Mouse (Mus musculus): ENCODE measurements around the gene Slc35a2. TPM values are rescaled to one million over a fixed set of nuclear protein-coding genes. Genes with fewer than 3 reads are reported as not detected.
"Not testable (repeated sequence)": the region's sequence is repeated elsewhere in the genome, so short reads cannot be mapped to it uniquely, and the experiment has no call there.

Gene Slc35a2
- polyA plus RNA-seq, 1 experiment from 2014 or later: 46.0 TPM

- H3K4me2 ChIP-seq (ENCODE audit: low read length): peak overlapping the region; percentile 54
- H3K4me3 ChIP-seq (replicated peaks; ENCODE audit: low read length): peak overlapping the region; percentile 59
- peaks cover 12% of the 10 kb centered on the region for H3K4me1 ChIP-seq (replicated peaks; ENCODE audit: control insufficient read depth, insufficient read depth, low read length)
- H3K36me3 ChIP-seq (ENCODE audit: control insufficient read depth, insufficient read depth): peaks cover 8% of the 10 kb centered on the region; the same call in 1 of the 2 replicates
- H3K27me3 ChIP-seq (replicated peaks; ENCODE audit: control insufficient read depth, insufficient read depth, low read length): no peaks in the 10 kb centered on the region
- WGBS: 28% methylated on average over 12 of the region's 13 CpGs
- no peaks in the 10 kb centered on the region for H3K9me3 ChIP-seq (ENCODE audit: control insufficient read depth, low read length)
- no peak overlapping the region for H3K27ac ChIP-seq (ENCODE audit: low read length)
- no peak for ATAC-seq
- peak overlapping the region; percentile 57 for H3K9ac ChIP-seq (replicated peaks; ENCODE audit: low read depth, low read length)
These were observed 14.4 kb downstream of the Slc35a2 start for GRCm38 (mm10) chrX:7898211-7898610.

- Histone ChIP-seq H3K9ac (replicated peaks; ENCODE audit: low read depth, low read length) (peak within 1 kb of the TSS; percentile 66), H3K9me3 (ENCODE audit: control insufficient read depth, low read length) (no peaks in the 10 kb centered on the region), H3K4me2 (ENCODE audit: low read length) (peak within 1 kb of the TSS; percentile 58), H3K4me3 (replicated peaks; ENCODE audit: low read length) (peak within 1 kb of the TSS; percentile 59), H3K27ac (ENCODE audit: low read length) (peak within 1 kb of the TSS; percentile 80), H3K36me3 (ENCODE audit: control insufficient read depth, insufficient read depth) (peaks cover 8% of the 10 kb centered on the region; the same call in 1 of the 2 replicates), H3K4me1 (replicated peaks; ENCODE audit: control insufficient read depth, insufficient read depth, low read length) (peaks cover 12% of the 10 kb centered on the region), H3K27me3 (replicated peaks; ENCODE audit: control insufficient read depth, insufficient read depth, low read length) (no peaks in the 10 kb centered on the region)
- WGBS: 20% methylated on average over 62 of the region's 62 CpGs
- ATAC-seq: peak; percentile 99
These were observed 15.3 kb downstream of the Slc35a2 start, which contains the start of the genes Pqbp1 and Timm17b for GRCm38 (mm10) chrX:7898880-7899874. TSS of gene Pqbp1 (minus strand) at chrX:7899269. TSS of gene Timm17b (plus strand) at chrX:7899357.

DNA sequence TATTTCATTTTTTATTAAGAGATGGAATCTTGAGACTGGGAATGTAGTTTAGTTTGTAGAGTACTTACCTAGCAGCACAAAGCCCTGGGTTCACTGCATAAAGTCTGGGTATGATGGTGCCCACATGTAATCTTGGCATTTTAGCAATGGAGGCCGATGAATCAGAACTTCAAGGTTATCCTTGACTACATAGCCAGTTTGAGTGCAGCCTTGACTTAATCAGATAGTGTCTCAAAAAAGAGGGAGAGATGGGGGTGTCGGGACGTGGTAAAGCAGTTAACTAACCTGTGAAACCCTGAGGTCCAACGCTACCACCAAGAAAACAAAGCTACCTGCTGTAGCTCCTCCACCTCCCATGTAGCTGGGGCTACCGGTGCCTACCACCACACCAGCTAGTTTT is 20.6 kb downstream of the Slc35a2 start:
- H3K36me3 ChIP-seq (ENCODE audit: control insufficient read depth, insufficient read depth): no peaks in the 10 kb centered on the region
- no peak overlapping the region for H3K9ac ChIP-seq (replicated peaks; ENCODE audit: low read depth, low read length)
- no peaks in the 10 kb centered on the region for H3K9me3 ChIP-seq (ENCODE audit: control insufficient read depth, low read length)
- H3K4me1 ChIP-seq (replicated peaks; ENCODE audit: control insufficient read depth, insufficient read depth, low read length): 0 out of 2 replicates have a peak, but pooled peaks cover 3% of the 10 kb centered on the region
- H3K27ac ChIP-seq (ENCODE audit: low read length): no peak overlapping the region
- H3K4me2 ChIP-seq (ENCODE audit: low read length): no peak overlapping the region
- WGBS: 93% methylated on average over 5 of the region's 5 CpGs
- no peak overlapping the region for H3K4me3 ChIP-seq (replicated peaks; ENCODE audit: low read length)
- H3K27me3 ChIP-seq (replicated peaks; ENCODE audit: control insufficient read depth, insufficient read depth, low read length): no peaks in the 10 kb centered on the region
- ATAC-seq: no peak

DNA sequence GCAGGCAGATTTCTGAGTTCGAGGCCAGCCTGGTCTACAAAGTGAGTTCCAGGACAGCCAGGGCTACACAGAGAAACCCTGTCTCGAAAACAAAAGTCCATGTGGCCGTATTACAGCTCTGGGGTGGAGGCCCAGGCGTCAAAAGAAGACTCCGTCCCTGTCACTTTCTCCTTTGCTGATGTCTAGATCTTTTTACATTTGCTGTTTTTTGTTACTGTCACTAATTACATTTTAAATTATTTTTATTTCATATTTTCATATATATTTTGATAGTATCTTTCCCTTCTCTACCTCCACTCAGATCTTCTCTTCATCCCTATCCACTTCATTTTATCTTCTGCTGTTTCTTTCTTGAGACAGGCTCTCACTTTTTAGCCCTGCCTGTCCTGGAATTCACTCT is 23.9 kb downstream of the Slc35a2 start, which contains the start of gene Gm10491:
TSS of gene Gm10491 (minus strand) at position 101 of the 400 bp plus-strand sequence.
- no peak within 1 kb of the TSS for H3K4me3 ChIP-seq (replicated peaks; ENCODE audit: low read length)
- 90% methylated on average over 4 of the region's 5 CpGs for WGBS
- no peak for ATAC-seq
- H3K4me1 ChIP-seq (replicated peaks; ENCODE audit: control insufficient read depth, insufficient read depth, low read length): no peaks in the 10 kb centered on the region
- H3K27me3 ChIP-seq (replicated peaks; ENCODE audit: control insufficient read depth, insufficient read depth, low read length): no peaks in the 10 kb centered on the region
- H3K4me2 ChIP-seq (ENCODE audit: low read length): no peak within 1 kb of the TSS
- no peaks in the 10 kb centered on the region for H3K36me3 ChIP-seq (ENCODE audit: control insufficient read depth, insufficient read depth)
- no peaks in the 10 kb centered on the region for H3K9me3 ChIP-seq (ENCODE audit: control insufficient read depth, low read length)
- H3K9ac ChIP-seq (replicated peaks; ENCODE audit: low read depth, low read length): no peak within 1 kb of the TSS
- no peak within 1 kb of the TSS for H3K27ac ChIP-seq (ENCODE audit: low read length)

DNA sequence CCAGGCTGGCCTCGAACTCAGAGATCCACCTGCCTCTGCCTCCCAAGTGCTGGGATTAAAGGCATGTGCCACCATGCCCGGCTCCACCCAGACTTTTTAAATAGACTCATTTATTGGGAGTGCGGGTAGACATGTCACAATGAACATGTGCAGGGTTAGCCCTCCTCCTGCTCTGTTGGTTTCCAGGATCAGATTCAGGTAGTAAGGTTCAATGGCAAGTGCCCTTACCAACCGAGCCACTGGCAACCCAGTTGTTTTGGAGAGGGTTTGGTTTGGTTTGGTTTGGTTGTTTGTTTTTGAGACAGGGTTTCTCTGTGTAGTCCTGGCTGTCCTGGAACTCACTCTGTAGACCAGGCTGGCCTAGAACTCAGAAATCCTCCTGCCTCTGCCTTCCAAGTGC is 25.4 kb downstream of the Slc35a2 start, which contains the start of gene Gm10490:
TSS of gene Gm10490 (plus strand) at position 301 of the 400 bp plus-strand sequence.
- not testable (repeated sequence) for H3K9ac ChIP-seq (replicated peaks; ENCODE audit: low read depth, low read length); H3K4me2 ChIP-seq (ENCODE audit: low read length); H3K4me1 ChIP-seq (replicated peaks; ENCODE audit: control insufficient read depth, insufficient read depth, low read length); H3K4me3 ChIP-seq (replicated peaks; ENCODE audit: low read length); H3K36me3 ChIP-seq (ENCODE audit: control insufficient read depth, insufficient read depth); H3K27ac ChIP-seq (ENCODE audit: low read length); H3K9me3 ChIP-seq (ENCODE audit: control insufficient read depth, low read length); H3K27me3 ChIP-seq (replicated peaks; ENCODE audit: control insufficient read depth, insufficient read depth, low read length); ATAC-seq
- 92% methylated on average over 4 of the region's 4 CpGs for WGBS

DNA sequence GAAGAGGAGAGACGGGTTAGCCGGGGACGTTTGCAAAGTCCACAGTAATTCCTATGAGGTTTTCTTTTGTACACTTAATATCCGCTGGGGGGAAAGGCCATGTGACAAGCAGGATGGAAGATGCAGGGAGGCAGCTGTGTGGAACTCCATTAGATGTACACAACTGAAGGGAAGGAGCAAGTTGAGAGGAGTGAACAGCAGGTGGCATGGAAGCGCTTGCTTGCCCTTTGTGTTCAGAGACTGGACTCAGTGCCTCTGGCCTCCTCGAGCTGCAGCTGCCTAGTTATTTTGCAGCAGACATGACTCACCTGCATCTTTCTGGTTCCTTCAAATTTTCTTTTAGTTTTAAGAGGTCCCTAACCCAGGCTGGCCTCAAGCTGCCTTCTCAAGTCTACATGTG is 26.6 kb downstream of the Slc35a2 start:
- no peak overlapping the region for H3K27ac ChIP-seq (ENCODE audit: low read length)
- no peaks in the 10 kb centered on the region for H3K27me3 ChIP-seq (replicated peaks; ENCODE audit: control insufficient read depth, insufficient read depth, low read length)
- no peaks in the 10 kb centered on the region for H3K9me3 ChIP-seq (ENCODE audit: control insufficient read depth, low read length)
- H3K36me3 ChIP-seq (ENCODE audit: control insufficient read depth, insufficient read depth): no peaks in the 10 kb centered on the region
- H3K4me2 ChIP-seq (ENCODE audit: low read length): no peak overlapping the region
- no peak overlapping the region for H3K9ac ChIP-seq (replicated peaks; ENCODE audit: low read depth, low read length)
- no peak overlapping the region for H3K4me3 ChIP-seq (replicated peaks; ENCODE audit: low read length)
- WGBS: 46% methylated on average over 6 of the region's 6 CpGs
- H3K4me1 ChIP-seq (replicated peaks; ENCODE audit: control insufficient read depth, insufficient read depth, low read length): no peaks in the 10 kb centered on the region
- ATAC-seq: no peak

GRCm38 (mm10) chrX:7915669-7916068 is 31.8 kb downstream of the Slc35a2 start:
- WGBS: 26% methylated on average over 3 of the region's 3 CpGs
- H3K27ac ChIP-seq (ENCODE audit: low read length); H3K4me1 ChIP-seq (replicated peaks; ENCODE audit: control insufficient read depth, insufficient read depth, low read length); H3K27me3 ChIP-seq (replicated peaks; ENCODE audit: control insufficient read depth, insufficient read depth, low read length); H3K4me3 ChIP-seq (replicated peaks; ENCODE audit: low read length); H3K9me3 ChIP-seq (ENCODE audit: control insufficient read depth, low read length); ATAC-seq; H3K9ac ChIP-seq (replicated peaks; ENCODE audit: low read depth, low read length); H3K36me3 ChIP-seq (ENCODE audit: control insufficient read depth, insufficient read depth); H3K4me2 ChIP-seq (ENCODE audit: low read length): not testable (repeated sequence)

DNA sequence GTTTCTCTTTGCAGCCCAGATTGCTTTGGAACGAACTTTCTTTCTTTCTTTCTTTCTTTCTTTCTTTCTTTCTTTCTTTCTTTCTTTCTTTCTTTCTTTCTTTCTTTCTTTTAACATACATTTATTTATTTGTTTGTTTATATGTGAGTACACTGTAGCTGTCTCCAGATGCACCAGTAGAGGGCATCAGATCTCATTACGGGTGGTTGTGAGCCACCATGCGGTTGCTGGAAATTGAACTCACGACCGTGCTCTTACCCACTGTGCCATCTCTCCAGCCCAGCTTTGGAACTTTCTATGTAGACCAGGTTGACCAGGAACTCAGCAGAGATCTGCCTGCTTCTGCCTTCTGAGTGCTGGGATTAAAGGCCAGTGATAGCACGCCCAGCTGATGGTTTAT is 34.1 kb downstream of the Slc35a2 start:
- H3K36me3 ChIP-seq (ENCODE audit: control insufficient read depth, insufficient read depth); H3K4me3 ChIP-seq (replicated peaks; ENCODE audit: low read length); H3K27ac ChIP-seq (ENCODE audit: low read length); H3K9ac ChIP-seq (replicated peaks; ENCODE audit: low read depth, low read length); H3K9me3 ChIP-seq (ENCODE audit: control insufficient read depth, low read length); ATAC-seq; H3K4me1 ChIP-seq (replicated peaks; ENCODE audit: control insufficient read depth, insufficient read depth, low read length); H3K4me2 ChIP-seq (ENCODE audit: low read length); H3K27me3 ChIP-seq (replicated peaks; ENCODE audit: control insufficient read depth, insufficient read depth, low read length): not testable (repeated sequence)
- WGBS: 76% methylated on average over 6 of the region's 6 CpGs

DNA sequence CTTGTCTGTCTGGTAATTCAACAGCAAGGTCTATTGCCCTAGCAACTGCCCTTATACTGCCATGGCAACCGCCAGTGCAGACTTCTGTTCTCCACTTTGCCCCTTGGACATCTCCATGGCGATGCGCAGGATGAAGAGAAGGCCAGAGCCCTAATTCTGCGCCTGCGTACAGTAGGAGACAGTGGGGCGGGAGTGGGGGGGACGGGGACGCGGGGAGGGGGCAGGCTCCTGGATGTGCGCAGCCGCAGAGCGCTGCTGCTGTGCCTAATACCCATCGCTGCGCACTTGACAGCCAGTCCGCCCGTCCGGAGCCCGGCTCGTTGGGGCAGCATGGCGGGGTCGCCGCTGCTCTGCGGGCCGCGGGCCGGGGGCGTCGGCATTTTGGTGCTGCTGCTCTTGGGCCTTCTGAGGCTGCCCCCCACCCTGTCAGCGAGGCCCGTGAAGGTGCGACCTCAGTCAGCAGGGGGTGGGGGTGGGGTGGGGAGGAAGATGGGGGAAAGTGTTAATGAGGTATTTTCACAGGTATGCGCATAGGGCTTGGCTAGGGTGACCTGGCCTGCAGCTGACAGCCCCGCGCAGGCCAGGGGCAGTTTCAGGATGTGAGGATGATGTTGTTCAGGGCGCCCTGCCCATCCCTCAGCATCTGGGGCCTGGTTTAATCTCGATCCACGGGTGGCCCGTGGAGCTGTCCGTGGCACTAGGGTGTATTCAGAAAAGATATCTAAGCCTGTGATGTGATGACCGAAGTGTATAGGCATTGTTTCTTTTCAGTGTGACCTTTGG is 36.0 kb downstream of the Slc35a2 start, which contains the start of gene Pcsk1n:
TSS of gene Pcsk1n (plus strand) at position 222 of the 783 bp plus-strand sequence.
- H3K4me1 ChIP-seq (replicated peaks; ENCODE audit: control insufficient read depth, insufficient read depth, low read length): peaks cover 7% of the 10 kb centered on the region
- peak within 1 kb of the TSS; percentile 58 for H3K4me2 ChIP-seq (ENCODE audit: low read length)
- peak within 1 kb of the TSS; percentile 59 for H3K9ac ChIP-seq (replicated peaks; ENCODE audit: low read depth, low read length)
- peak within 1 kb of the TSS; percentile 50 for H3K27ac ChIP-seq (ENCODE audit: low read length)
- no peaks in the 10 kb centered on the region for H3K9me3 ChIP-seq (ENCODE audit: control insufficient read depth, low read length)
- H3K4me3 ChIP-seq (replicated peaks; ENCODE audit: low read length): peak within 1 kb of the TSS; percentile 56
- peak; percentile 90 for ATAC-seq
- WGBS: 15% methylated on average over 26 of the region's 40 CpGs
- no peaks in the 10 kb centered on the region for H3K36me3 ChIP-seq (ENCODE audit: control insufficient read depth, insufficient read depth)
- H3K27me3 ChIP-seq (replicated peaks; ENCODE audit: control insufficient read depth, insufficient read depth, low read length): peaks cover 3% of the 10 kb centered on the region; the same call in 1 of the 2 replicates

All from forebrain, embryonic 16.5 days (tissue).